Mouse (Mus musculus) lung, adult 2 months (tissue): Measurements from ENCODE around the gene Lmtk3. TPM values are rescaled to one million over a fixed set of nuclear protein-coding genes. Genes with fewer than 3 reads are reported as not detected.
A peak's percentile ranks its signal among the peaks of the same experiment; 100 is the strongest.

Source experiments
- DNase-seq: peaks from one replicate; pipeline ENCODE4 v3.0.0; 2022
- H3K4me1 ChIP-seq: fragments of 200-500 bp; 2 replicates; pipeline ENCODE4 v1.6.1; 2011; ENCODE audit warnings: low read length; ENCODE audit not compliant: control insufficient read depth, insufficient read depth
- H3K4me3 ChIP-seq: fragments of 200-500 bp; replicated peaks from 2 replicates; pipeline ENCODE3; 2011; ENCODE audit warnings: low read depth, mild to moderate bottlenecking, control low read depth, low read length; ENCODE audit errors: extremely low read depth
- CTCF ChIP-seq: fragments of 200-500 bp; IDR thresholded peaks from 2 replicates; pipeline ENCODE4 v1.5.1; 2011; ENCODE audit warnings: mild to moderate bottlenecking, low read length, control low read depth; ENCODE audit not compliant: insufficient read depth
- POLR2A ChIP-seq: fragments of 200-500 bp; IDR thresholded peaks from 2 replicates; pipeline ENCODE4 v1.6.1; 2011; ENCODE audit warnings: low read depth, mild to moderate bottlenecking, control low read depth, low read length, borderline replicate concordance; ENCODE audit errors: extremely low read depth
- WGBS: fragments of 180-500 bp; shearing (Covaris S2); methylation state at CpG from one replicate; pipeline ENCODE4 v1.1.7; 2018; 5-methylcytosine and 5-hydroxymethylcytosine counted together
- polyA plus RNA-seq: library from polyadenylated mRNA; depleted of rRNA; stranded (reverse); fragments of >200 nt; gene quantifications from 2 replicates; pipeline ENCODE4 v1.2.3, GENCODE M21; 2012

Gene Lmtk3
- polyA plus RNA-seq, 1 experiment = 0.70 TPM

DNA sequence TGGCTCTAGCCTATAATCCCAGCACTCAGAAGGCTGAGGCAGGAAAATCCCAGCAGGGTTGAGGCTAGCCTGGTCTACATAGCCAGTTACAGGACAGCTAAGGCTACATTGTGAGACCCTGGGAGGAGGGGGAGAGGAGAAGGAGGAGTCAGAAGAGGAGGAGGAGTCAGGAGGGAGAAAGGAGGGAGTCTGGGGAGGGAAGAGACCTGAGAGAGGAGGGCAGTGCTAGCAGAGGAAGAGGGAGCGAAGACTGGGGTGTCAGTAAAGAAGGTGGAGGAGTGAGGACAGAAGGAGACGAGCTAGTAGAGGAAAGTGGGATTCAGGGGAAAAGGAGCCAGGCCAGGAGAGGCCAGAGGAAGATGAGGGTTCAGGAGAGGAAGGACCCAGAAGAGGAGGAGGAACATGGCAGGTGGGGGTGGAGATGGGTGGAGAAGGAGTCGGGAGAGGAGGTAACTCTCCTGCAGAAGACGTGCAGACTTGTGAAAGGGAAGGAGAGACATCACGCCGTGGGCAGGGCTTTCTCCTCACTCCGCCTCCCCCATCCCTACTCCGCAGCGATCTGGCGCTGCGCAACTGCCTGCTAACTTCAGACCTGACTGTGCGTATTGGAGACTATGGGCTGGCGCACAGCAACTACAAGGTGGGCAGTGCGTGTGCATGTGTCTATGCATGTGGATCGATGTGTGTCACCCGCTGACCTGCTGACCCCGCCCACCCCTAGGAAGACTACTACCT is 8.4 kb downstream of the Lmtk3 start:
- H3K4me1 ChIP-seq = no peaks in the 10 kb centered on the region
- WGBS = 75% methylated on average over 17 of the region's 17 CpGs
- TF ChIP-seq POLR2A = no peak
- no peak for TF ChIP-seq CTCF
- no peak for DNase-seq
- H3K4me3 ChIP-seq = no peak overlapping the region

DNA sequence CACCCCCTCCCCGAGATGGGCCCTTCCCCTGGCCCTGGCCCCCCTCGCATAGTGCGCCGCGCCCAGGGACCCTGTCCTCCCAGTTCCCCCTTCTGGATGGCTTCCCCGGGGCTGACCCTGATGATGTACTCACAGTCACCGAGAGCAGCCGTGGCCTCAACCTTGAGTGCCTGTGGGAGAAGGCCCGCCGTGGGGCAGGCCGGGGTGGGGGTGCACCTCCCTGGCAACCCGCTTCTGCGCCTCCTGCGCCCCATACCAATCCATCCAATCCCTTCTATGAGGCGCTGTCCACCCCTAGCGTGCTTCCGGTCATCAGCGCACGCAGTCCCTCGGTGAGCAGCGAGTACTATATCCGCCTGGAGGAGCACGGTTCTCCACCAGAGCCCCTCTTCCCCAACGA is 9.7 kb downstream of the Lmtk3 start:
- DNase-seq = no peak
- WGBS = 81% methylated on average over 24 of the region's 24 CpGs
- H3K4me1 ChIP-seq = peaks cover under 1% of the 10 kb centered on the region; the same call in 1 of the 2 replicates
- H3K4me3 ChIP-seq = no peak overlapping the region
- TF ChIP-seq CTCF (no peak), POLR2A (no peak)

DNA sequence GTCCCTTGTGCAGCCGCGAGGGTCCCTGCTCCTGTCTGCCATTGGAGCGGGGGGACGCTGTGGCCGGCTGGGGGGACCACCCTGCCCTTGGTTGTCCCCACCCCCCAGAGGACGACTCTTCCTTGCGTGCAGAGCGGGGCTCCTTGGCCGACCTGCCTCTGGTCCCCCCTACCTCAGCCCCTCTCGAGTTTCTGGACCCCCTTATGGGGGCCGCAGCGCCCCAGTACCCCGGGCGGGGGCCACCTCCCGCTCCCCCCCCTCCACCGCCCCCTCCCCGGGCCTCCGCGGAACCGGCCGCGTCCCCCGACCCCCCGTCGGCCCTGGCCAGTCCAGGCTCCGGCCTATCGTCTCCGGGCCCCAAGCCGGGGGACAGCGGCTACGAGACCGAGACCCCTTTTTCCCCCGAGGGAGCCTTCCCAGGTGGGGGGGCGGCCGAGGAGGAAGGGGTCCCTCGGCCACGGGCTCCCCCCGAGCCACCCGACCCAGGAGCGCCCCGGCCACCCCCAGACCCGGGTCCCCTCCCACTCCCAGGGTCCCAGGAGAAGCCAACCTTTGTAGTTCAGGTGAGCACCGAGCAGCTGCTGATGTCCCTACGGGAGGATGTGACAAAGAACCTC is 10.5 kb downstream of the Lmtk3 start:
- TF ChIP-seq POLR2A = no peak
- TF ChIP-seq CTCF = no peak
- 83% methylated on average over 44 of the region's 44 CpGs for WGBS
- Histone ChIP-seq H3K4me3 (no peak overlapping the region), H3K4me1 (peaks cover 3% of the 10 kb centered on the region; the same call in 1 of the 2 replicates)
- DNase-seq = no peak

DNA sequence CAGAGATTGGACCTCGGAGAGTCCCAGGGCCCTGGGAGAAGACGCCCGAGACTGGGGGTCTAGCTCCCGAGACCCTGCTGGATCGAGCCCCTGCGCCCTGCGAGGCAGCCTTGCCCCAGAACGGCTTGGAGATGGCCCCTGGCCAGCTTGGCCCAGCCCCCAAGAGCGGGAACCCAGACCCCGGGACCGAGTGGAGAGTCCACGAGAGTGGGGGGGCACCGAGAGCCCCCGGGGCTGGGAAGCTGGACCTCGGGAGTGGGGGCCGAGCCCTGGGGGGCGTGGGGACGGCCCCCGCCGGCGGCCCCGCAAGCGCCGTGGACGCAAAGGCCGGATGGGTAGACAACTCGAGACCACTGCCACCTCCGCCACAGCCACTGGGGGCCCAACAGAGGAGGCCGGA is 11.4 kb downstream of the Lmtk3 start:
- no peak for TF ChIP-seq POLR2A
- no peak for TF ChIP-seq CTCF
- 93% methylated on average over 29 of the region's 29 CpGs for WGBS
- Histone ChIP-seq H3K4me3 (no peak overlapping the region), H3K4me1 (peaks cover 3% of the 10 kb centered on the region; the same call in 1 of the 2 replicates)
- no peak for DNase-seq

DNA sequence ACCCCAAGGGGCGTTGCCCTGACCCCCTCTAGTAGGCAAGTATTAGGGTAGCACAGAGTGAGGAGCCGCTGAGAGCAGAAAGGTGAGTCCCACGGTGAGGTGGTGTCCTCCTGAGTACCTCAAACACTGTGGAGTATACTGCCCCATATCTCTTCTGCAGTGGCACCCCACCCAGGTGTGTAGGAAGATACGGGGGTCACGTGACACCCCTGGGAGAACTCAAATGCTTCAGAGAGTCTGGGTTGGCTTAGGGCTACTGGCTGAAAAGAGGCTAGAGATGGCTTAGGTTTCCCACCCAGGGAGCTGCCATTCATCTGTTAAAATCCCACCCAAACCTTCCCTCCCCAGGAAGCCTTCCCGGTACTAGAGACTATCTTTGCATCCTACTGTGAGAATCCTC is 13.4 kb downstream of the Lmtk3 start:
- no peak overlapping the region for H3K4me3 ChIP-seq
- no peak for TF ChIP-seq POLR2A
- no peak for TF ChIP-seq CTCF
- peaks cover 3% of the 10 kb centered on the region; the same call in 1 of the 2 replicates for H3K4me1 ChIP-seq
- no peak for DNase-seq
- 57% methylated on average over 6 of the region's 6 CpGs for WGBS

DNA sequence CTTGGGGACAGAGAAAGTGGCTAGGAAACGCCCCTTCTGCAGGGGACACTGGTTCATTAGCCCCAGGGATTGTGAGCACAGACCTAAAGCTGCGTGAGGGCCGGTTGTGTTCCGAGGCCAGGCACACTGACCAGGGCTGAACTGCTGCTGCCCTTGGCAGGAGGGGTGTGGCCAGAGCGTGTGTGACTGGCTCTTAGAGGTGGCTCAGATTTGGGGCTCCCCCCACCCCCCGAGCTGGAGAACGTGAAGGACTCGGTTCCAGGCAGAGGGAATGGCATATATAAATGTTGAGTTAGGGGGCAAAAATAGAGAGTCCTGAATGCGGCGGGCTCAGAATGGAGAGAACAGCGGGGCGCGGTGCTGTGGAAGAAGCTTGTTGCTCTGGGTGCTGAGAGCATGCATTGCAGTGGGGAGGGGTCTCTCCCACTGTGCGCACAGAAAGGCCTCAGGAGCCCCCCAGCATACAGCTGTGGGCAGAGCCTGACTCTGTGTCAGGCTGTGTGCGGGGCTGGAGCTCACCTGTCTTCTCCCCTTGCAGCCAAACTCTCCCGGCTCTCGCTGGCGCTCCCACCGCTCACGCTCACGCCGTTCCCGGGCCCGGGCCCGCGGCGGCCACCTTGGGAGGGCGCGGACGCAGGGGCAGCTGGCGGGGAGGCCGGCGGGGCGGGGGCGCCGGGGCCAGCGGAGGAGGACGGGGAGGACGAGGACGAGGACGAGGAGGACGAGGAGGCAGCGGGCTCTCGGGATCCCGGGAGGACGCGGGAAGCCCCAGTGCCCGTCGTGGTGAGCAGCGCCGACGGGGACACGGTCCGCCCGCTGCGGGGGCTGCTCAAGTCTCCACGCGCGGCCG is 14.3 kb downstream of the Lmtk3 start:
- TF ChIP-seq POLR2A = no peak
- DNase-seq = no peak
- Histone ChIP-seq H3K4me3 (peak overlapping the region; percentile 70), H3K4me1 (peaks cover 3% of the 10 kb centered on the region; the same call in 1 of the 2 replicates)
- WGBS = 2% methylated on average over 57 of the region's 60 CpGs

DNA sequence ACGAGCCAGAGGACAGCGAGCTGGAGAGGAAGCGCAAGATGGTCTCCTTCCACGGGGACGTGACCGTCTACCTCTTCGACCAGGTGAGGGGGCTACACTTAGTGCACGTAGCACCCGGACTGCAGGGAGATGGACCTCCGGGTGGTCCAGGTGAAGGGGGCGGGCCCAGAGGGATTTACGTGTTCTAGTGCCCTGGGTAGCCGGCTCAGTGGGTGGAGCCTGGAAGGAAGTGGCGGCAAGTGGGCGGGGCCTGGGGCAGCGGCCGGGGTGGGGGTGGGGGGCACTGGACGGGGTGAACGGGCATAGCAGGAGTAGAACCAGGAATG is 14.9 kb downstream of the Lmtk3 start:
- TF ChIP-seq POLR2A = no peak
- TF ChIP-seq CTCF = no peak
- 3% methylated on average over 19 of the region's 19 CpGs for WGBS
- peak; percentile 44 for DNase-seq
- peak overlapping the region; percentile 70 for H3K4me3 ChIP-seq
- peaks cover 3% of the 10 kb centered on the region; the same call in 1 of the 2 replicates for H3K4me1 ChIP-seq

DNA sequence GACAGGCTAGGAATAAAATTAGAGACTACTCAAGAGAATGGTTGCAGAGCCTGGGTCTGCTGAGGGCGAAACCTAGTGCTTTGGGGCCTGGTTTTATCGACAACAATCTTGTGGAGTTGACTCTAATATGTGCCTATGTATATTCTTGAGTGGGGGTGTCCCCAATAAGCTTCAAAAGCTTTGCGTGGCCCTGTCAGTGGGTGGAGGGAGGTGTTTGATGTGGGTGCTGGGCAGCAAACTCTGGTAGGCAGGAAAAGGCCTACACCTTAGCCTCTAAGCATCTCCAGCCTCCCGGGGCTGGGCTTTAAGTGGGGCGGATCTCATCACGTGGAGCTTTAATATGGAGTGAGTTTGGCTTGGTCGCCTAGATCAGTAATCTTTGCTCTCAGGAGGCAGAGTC is 15.4 kb downstream of the Lmtk3 start:
- Histone ChIP-seq H3K4me1 (peaks cover 3% of the 10 kb centered on the region; the same call in 1 of the 2 replicates), H3K4me3 (no peak overlapping the region)
- 58% methylated on average over 7 of the region's 7 CpGs for WGBS
- no peak for DNase-seq
- TF ChIP-seq CTCF (no peak), POLR2A (no peak)

DNA sequence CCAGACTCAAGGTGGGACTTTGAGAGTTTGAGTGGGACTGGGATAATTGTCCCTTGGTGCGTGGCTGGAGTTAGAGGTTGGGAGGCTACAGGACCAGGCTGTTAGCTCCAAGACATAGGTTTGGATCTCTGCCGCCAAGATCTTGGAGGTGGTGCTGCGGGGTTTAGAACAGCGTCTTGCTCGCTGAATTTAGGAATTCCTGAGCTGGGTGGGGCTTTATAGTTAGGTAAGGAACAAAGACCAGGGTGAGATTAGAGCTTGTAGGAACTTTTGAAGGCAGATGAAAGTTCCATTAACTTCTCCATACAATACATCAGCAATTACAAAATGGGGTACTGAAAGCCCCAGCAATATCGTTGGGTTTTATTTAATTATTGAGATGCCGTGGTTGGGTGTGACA is 16.5 kb downstream of the Lmtk3 start:
- H3K4me1 ChIP-seq = peaks cover 3% of the 10 kb centered on the region; the same call in 1 of the 2 replicates
- 32% methylated on average over 7 of the region's 7 CpGs for WGBS
- TF ChIP-seq CTCF = no peak
- TF ChIP-seq POLR2A = no peak
- H3K4me3 ChIP-seq = no peak overlapping the region
- DNase-seq = no peak
